Mouse (Mus musculus) lung, postnatal 0 days (tissue): ENCODE results near the gene Sun5.

Experiments
- CTCF ChIP-seq: IDR thresholded peaks from 2 replicates; pipeline ENCODE4 v1.5.1; 2016; ENCODE audit warnings: antibody characterized with exemption, mild to moderate bottlenecking
- EP300 ChIP-seq: IDR thresholded peaks from 2 replicates; pipeline ENCODE4 v1.6.1; 2016; ENCODE audit warnings: antibody characterized with exemption, mild to moderate bottlenecking, control low read depth

DNA sequence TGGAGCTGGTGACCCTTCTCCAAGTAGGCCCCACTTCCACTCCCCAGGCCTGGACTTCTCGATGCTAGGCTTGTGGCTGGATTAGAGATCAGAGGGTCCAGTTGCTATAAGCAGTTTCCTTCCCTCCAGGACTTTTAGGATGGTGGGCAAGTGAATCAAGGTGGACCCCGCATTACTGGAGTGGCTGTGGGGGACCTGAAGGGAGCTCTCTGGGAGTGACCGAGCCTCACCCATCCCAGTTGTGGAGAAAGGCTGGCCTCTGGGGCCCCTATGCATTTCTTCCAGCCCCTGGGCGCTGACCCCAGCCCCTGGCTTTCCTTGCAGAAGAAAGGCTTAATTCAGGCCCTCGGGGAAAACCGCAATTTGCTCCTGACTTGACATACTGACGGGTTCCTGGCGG lies 47.0 kb upstream of the Sun5 start, which contains the start of gene Bpifb3:
- no peak for TF ChIP-seq CTCF
- TF ChIP-seq EP300, result no peak
